Mouse (Mus musculus) layer of hippocampus, postnatal 14 days (tissue): ENCODE measurements around the gene Kif1a. TPM values are rescaled to one million over a fixed set of nuclear protein-coding genes. Genes with fewer than 3 reads are reported as not detected.

Source experiments
- DNase-seq, 2 experiments: peaks; one replicate each; pipeline ENCODE4 v3.0.0; 2021 to 2022; ENCODE audit warnings: low spot score in 2 of 2, mixed read lengths in 1 of 2
- total RNA-seq, 2 experiments: library from RNA; stranded (reverse); gene quantifications; 2 replicates each; pipeline ENCODE4 v1.2.3; 2021

Gene Kif1a
- total RNA-seq, 2 experiments from 2014 or later: 709 to 747 TPM

- no peak for DNase-seq
Observed at GRCm38 (mm10) chr1:93029387-93029786, 72.4 kb downstream of the Kif1a start.

- DNase-seq: no peak
Observed at GRCm38 (mm10) chr1:93026600-93026999, 75.2 kb downstream of the Kif1a start.

- no peak for DNase-seq
Observed at GRCm38 (mm10) chr1:93020602-93021001, 81.1 kb downstream of the Kif1a start.

- DNase-seq: no peak
Observed at GRCm38 (mm10) chr1:93018716-93019115, 83.0 kb downstream of the Kif1a start.

- no peak for DNase-seq
Observed at GRCm38 (mm10) chr1:93015136-93015535, 86.6 kb downstream of the Kif1a start.

GRCm38 (mm10) chr1:93014460-93014859 lies 87.3 kb downstream of the Kif1a start:
- DNase-seq: peak; percentile 73

DNA sequence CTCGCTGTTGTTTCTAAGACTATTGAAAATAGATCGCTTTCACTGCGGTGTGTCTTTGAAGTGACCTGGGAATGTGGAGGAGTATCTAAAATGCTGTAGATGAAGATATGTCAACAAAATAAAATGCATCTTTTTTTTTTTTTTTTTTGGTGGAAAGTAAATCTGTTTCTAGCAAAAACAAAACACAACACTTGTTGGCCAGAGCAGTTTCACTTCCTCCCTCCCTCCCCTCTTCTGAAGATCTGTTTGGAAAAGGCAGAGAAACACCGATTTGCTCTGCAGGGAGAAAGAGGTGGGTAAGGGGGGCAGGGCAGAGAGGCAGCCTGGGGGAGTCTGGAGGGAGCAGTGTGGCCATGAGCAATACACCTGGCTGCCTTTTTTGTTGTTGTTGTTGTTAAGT lies 88.4 kb downstream of the Kif1a start:
- no peak for DNase-seq

DNA sequence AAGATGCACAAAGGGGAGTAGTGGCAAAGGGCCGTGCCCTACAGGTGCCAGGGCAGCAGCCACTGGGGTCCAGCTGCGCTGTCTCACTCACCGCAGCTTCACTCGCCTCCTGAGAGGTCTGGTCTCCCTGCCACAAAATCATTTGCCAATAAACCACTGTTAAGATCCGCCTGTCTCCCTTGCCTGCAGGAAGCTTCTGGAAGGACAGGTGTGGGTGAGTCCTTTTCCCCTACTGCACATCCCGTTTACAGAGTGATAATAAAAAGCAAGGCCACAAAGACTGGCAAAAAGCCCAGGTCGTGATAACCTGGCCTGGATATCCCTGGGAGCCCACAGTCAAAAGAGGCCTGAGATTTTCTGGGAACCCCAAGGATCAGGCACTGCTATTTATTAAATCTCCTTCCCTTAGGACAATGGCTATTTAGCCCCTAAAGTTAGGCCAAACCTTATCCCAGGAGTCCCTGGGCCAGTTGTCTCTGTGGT lies 89.6 kb downstream of the Kif1a start:
- no peak for DNase-seq

DNA sequence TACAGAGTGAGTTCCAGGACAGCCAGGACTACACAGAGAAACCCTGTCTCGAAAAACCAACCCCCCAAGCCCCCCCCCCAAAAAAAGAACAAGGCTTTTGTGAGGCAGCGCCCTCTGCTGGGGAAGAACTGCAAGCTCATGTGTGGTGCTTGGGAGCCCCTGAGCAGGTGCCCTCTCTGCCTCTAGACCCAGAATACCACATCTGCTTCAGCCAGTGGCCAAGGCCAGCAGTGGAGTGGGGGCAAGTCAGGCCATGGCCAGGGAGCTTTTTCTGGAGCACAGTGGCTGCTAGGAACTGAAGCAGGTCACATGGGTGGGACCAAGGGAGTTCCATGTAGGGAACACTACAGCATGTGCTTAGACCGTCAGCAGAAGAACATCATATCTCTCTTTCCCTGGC lies 91.0 kb downstream of the Kif1a start:
- no peak for DNase-seq

DNA sequence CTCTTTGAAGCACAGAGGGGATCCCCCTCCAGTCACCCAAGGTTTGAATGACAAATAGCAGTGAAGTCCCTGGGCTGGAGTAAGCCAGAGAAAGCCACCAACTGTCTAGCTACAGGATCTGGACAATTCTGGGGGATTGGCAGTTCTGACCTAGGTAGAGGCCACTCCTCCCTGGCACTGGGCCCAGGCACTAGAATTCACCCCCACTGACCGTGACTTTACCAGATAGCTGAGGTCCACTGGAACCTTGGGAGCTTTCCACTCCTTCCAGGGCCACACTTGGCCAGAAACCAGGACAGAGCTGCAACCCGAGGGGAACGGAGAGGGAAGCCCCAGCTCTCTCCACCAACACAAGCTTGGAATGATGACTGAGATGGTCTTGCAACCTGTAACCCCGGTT lies 92.6 kb downstream of the Kif1a start:
- no peak for DNase-seq

DNA sequence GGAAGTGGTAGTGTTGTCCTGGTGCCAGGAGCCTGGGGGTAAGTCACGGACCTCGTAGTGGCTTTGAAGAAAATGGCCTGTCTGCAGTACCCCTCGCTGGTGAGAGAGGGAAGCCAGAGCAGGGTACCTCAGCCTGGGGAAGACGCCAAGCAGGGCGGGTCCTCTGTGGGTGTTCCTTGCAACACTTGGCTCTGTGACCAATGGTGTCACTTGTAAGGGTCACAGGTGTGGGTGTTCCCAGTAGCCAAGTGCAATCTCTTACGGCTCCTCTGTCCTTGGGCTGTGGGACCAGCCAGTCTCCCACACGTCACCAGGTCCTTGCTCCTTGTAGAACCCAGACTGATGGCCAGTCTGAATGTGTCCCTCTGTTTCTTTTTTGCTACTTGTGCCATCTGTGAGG lies 95.7 kb downstream of the Kif1a start, which contains the start of gene Aqp12:
Aqp12 (plus strand) TSS at position 274 of the 400 bp plus-strand sequence.
- DNase-seq: no peak

DNA sequence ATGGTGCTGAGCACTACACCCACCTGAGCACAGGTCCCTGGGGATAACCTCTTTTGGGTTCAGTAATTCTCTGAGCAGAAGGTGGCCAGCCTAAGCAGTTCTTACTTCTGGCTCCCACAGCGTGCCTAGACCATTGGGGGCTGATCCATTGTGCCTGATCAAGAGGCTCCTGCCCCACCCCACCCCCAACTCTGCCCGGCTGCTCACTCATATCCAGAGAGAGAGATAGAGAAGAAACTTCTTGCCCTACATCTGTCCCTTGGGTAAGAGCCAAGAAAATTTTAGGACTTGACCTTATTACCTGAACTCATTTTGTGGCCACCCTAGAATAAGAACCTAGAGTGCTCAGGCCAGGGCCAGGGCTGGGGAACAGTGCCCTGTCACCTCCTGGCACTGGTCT lies 108.9 kb downstream of the Kif1a start:
- no peak for DNase-seq

- no peak for DNase-seq
Observed at GRCm38 (mm10) chr1:92992214-92992855, 109.4 kb downstream of the Kif1a start.

DNA sequence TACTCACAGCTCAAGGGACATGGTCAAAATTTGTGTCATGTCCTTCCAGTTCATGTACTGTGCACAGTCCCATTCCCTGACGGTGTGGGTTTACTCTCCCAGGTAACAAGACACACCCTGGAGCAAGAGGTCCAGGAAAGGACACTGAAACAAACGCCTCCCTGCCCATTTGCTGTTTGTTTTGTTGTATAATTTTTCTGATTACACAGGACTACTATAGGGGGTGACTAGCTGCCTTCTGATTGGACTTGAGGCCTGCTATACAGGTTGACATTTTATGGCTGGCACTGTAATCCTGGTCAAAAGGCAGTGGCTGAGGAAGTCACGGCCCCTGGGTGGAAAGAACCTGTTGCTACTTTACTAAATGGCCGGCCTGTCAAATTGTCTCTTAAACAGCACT lies 111.9 kb downstream of the Kif1a start:
- DNase-seq: no peak

DNA sequence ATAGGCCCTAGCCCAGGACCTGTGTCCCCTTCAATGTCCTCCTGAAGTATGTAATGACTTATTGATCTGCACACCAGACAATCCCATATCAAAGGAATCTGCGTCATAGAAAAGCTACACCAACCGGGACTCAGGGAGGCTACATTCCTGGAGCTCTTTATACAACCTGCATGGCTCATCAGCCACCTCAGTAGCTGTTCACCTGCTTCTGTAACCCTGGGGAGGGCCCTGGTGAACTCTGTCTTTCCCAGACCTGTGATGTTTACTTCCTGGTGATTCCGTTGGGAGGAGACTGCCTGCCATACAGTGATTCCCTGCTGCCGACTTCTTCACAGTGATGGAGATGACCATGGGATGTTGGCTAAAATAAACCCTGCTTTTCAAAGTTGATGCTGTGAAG lies 112.9 kb downstream of the Kif1a start:
- no peak for DNase-seq

GRCm38 (mm10) chr1:92984999-92985398 lies 116.8 kb downstream of the Kif1a start:
- DNase-seq: no peak

DNA sequence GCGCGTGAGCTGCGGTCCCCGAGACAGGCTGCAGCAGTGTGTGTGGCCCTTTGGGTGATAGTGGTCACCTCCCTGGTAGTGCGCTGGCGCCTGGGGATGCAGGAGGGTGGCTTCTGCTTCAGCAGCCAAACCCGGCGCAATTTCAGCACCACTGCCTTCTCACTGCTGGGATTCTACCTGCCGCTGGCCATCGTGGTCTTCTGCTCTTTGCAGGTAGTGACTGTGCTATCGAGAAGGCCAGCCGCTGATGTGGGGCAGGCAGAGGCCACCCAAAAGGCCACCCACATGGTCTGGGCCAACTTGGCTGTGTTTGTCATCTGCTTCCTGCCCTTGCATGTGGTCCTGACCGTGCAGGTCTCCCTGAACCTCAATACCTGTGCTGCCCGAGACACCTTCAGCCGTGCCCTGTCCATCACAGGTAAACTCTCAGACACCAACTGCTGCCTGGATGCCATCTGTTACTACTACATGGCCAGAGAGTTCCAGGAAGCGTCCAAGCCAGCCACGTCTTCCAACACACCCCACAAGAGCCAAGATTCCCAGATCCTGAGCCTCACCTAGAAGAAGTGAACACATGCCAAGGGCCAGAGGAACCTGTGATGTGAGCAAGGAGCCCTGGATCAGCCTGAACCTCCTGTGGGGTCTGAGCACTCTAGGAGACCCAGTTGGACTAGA lies 118.7 kb downstream of the Kif1a start:
- no peak for DNase-seq

- no peak for DNase-seq
Observed at GRCm38 (mm10) chr1:92981056-92981845, 120.5 kb downstream of the Kif1a start.

- no peak for DNase-seq
Observed at GRCm38 (mm10) chr1:92979073-92979602, 122.6 kb downstream of the Kif1a start.

DNA sequence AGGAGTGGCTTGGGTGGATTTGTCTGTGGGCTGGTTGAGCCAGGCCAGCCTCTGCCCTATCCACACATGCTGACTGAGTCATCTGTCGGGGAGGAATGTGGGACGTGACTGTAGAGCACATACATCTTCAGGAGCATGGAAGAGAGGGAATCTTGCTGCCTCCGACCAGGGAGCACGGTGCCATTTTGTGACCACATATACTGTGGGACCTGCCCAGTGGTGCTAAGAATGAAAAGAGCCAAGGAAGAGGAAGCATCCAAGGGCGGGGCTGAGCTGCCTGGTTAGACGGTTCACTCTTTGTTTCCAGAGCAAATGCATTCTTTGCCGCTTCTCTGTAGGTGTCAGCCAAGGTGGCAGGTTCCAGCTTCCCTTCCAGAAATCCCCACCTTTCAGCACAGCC lies 123.1 kb downstream of the Kif1a start:
- no peak for DNase-seq

DNA sequence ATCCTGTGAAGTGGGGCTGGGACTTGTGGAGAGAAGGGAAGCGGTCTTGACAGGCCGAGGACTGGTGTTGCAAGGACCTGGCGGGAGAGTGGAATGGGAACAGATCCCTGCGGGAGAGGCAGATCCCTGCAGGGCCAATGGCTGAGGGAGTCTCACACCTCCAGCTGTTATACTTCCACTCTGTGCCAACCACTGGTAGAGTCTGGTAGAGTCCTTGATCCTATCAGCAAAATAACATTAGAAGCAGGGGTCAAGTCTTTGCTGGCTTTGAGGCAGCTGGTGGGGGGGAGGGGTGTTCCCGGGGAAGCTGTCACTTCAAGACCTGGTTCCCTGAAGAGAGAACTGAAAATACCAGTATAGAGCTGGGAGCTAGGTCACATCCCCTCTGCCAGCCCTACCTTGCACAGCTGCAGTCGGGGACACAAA lies 125.6 kb downstream of the Kif1a start:
- no peak for DNase-seq

GRCm38 (mm10) chr1:92972854-92973253 lies 128.9 kb downstream of the Kif1a start:
- DNase-seq: peak in 1 of 2 experiments; percentile 27
